Mouse (Mus musculus) neutrophil, adult 5-6 weeks (primary cell): ENCODE results near the gene Oas2. TPM values are rescaled to one million over a fixed set of nuclear protein-coding genes. Genes with fewer than 3 reads are reported as not detected.

Experiments
- ATAC-seq: fragments of 151-379, 151-347 bp; 2 replicates; pipeline ENCODE4 v1.8.0; 2017; ENCODE audit warnings: mild to moderate bottlenecking, moderate TSS enrichment; ENCODE audit not compliant: insufficient number of reproducible peaks, poor library complexity, low FRiP score, severe bottlenecking; ENCODE audit errors: extremely low read depth
- total RNA-seq: library from RNA; stranded (forward); fragments of 200-1000 nt; gene quantifications from 2 replicates; pipeline ENCODE4 v1.2.3, GENCODE M21; 2017

Oas2 gene
- total RNA-seq, 1 experiment from 2014 or later: 57.1 TPM

GRCm38 (mm10) chr5:120702969-120703368 is 46.7 kb downstream of the Oas2 start:
- ATAC-seq: no peak

GRCm38 (mm10) chr5:120702421-120702820 is 47.2 kb downstream of the Oas2 start:
- ATAC-seq: no peak

GRCm38 (mm10) chr5:120700996-120701790 is 48.5 kb downstream of the Oas2 start:
- no peak for ATAC-seq

GRCm38 (mm10) chr5:120698801-120699391 is 50.8 kb downstream of the Oas2 start:
- ATAC-seq: no peak

GRCm38 (mm10) chr5:120698181-120698580 is 51.5 kb downstream of the Oas2 start:
- ATAC-seq: no peak

GRCm38 (mm10) chr5:120696865-120697264 is 52.8 kb downstream of the Oas2 start:
- ATAC-seq: peak; percentile 50

- ATAC-seq: no peak
Observed at GRCm38 (mm10) chr5:120696057-120696743, 53.5 kb downstream of the Oas2 start.

GRCm38 (mm10) chr5:120694695-120695074 is 55.0 kb downstream of the Oas2 start:
- ATAC-seq: no peak

- ATAC-seq: peak; percentile 84
Observed at GRCm38 (mm10) chr5:120693931-120694694, 55.5 kb downstream of the Oas2 start.

GRCm38 (mm10) chr5:120692034-120692433 is 57.6 kb downstream of the Oas2 start:
- no peak for ATAC-seq

- no peak for ATAC-seq
Observed at GRCm38 (mm10) chr5:120690417-120690816, 59.2 kb downstream of the Oas2 start.

- no peak for ATAC-seq
Observed at GRCm38 (mm10) chr5:120688434-120688833, 61.2 kb downstream of the Oas2 start.

- peak; percentile 30; the same call in 1 of the 2 replicates for ATAC-seq
Observed at GRCm38 (mm10) chr5:120687897-120688296, 61.8 kb downstream of the Oas2 start.

- ATAC-seq: no peak
Observed at GRCm38 (mm10) chr5:120687484-120687851, 62.2 kb downstream of the Oas2 start.

GRCm38 (mm10) chr5:120686749-120687483 is 62.7 kb downstream of the Oas2 start:
- no peak for ATAC-seq

GRCm38 (mm10) chr5:120685678-120686077 is 64.0 kb downstream of the Oas2 start:
- ATAC-seq: peak; percentile 15; the same call in 1 of the 2 replicates

- no peak for ATAC-seq
Observed at GRCm38 (mm10) chr5:120682982-120683771, 66.5 kb downstream of the Oas2 start.

GRCm38 (mm10) chr5:120680918-120681317 is 68.7 kb downstream of the Oas2 start:
- no peak for ATAC-seq
